In genomic region chr12:5668486-5668885, GRCm38 (mm10) we compare ENCODE assay signal across 21 mouse cellular contexts.
DNase-seq lines count a peak whose midpoint lies in the region; ATAC-seq and TF ChIP-seq lines count a peak whose summit lies in the region.
"Had no signal": no experiment of that assay in that cellular context is flagged by ENCODE, and none has a peak within 500 bp of the region (broad histone marks: within the 10 kb centered on the region; RNA-seq: fewer than 3 reads in every experiment).

No protein-coding gene starts in this region.

- H3K27ac ChIP-seq in lung, embryonic 14.5 days (ENCODE audit: low read depth) = no peak overlapping the region
- H3K27ac ChIP-seq in lung, postnatal 0 days (ENCODE audit: low read length) = no peak overlapping the region
- no peak overlapping the region for H3K27ac ChIP-seq in midbrain, embryonic 10.5 days (replicated peaks)
- H3K27ac ChIP-seq in forebrain, embryonic 15.5 days (replicated peaks) = no peak overlapping the region
- H3K27ac ChIP-seq: embryonic facial prominence, embryonic 12.5 days; hindbrain, embryonic 14.5 days; intestine, embryonic 15.5 days; kidney, embryonic 15.5 days; layer of hippocampus, adult 2 months; limb, embryonic 13.5 days had no signal

- no peaks in the 10 kb centered on the region for H3K9me3 ChIP-seq in lung, embryonic 14.5 days (ENCODE audit: low read depth, low read length)
- no peaks in the 10 kb centered on the region for H3K9me3 ChIP-seq in lung, postnatal 0 days (ENCODE audit: low read length)
- H3K9me3 ChIP-seq in midbrain, embryonic 10.5 days (replicated peaks) = no peaks in the 10 kb centered on the region
- no peaks in the 10 kb centered on the region for H3K9me3 ChIP-seq in forebrain, embryonic 15.5 days
- H3K9me3 ChIP-seq: embryonic facial prominence, embryonic 12.5 days; intestine, embryonic 15.5 days; kidney, embryonic 15.5 days; limb, embryonic 13.5 days had no signal

- H3K9ac ChIP-seq in lung, embryonic 14.5 days = no peak overlapping the region
- H3K9ac ChIP-seq in lung, postnatal 0 days (replicated peaks; ENCODE audit: low read depth) = no peak overlapping the region
- H3K9ac ChIP-seq in forebrain, embryonic 15.5 days (replicated peaks) = no peak overlapping the region
- H3K9ac ChIP-seq: embryonic facial prominence, embryonic 12.5 days; hindbrain, embryonic 14.5 days; intestine, embryonic 15.5 days; kidney, embryonic 15.5 days; limb, embryonic 13.5 days; liver, postnatal 0 days had no signal

- H3K4me3 ChIP-seq in lung, embryonic 14.5 days (ENCODE audit: low read depth, low read length) = no peak overlapping the region
- no peak overlapping the region for H3K4me3 ChIP-seq in lung, postnatal 0 days (ENCODE audit: low read depth, low read length)
- H3K4me3 ChIP-seq in midbrain, embryonic 10.5 days = no peak overlapping the region
- no peak overlapping the region for H3K4me3 ChIP-seq in forebrain, embryonic 15.5 days
- H3K4me3 ChIP-seq: embryonic facial prominence, embryonic 12.5 days; intestine, embryonic 15.5 days; kidney, embryonic 15.5 days; layer of hippocampus, adult 2 months; limb, embryonic 13.5 days had no signal

- H3K4me1 ChIP-seq in lung, embryonic 14.5 days (ENCODE audit: insufficient read depth) = no peaks in the 10 kb centered on the region
- no peaks in the 10 kb centered on the region for H3K4me1 ChIP-seq in lung, postnatal 0 days (ENCODE audit: insufficient read depth, low read depth, low read length)
- no peaks in the 10 kb centered on the region for H3K4me1 ChIP-seq in midbrain, embryonic 10.5 days
- no peaks in the 10 kb centered on the region for H3K4me1 ChIP-seq in forebrain, embryonic 15.5 days
- H3K4me1 ChIP-seq: embryonic facial prominence, embryonic 12.5 days; intestine, embryonic 15.5 days; kidney, embryonic 15.5 days; limb, embryonic 13.5 days; megakaryocyte, embryonic 14.5 days had no signal

- 35% methylated on average over 3 of the region's 3 CpGs for WGBS in lung, embryonic 14.5 days
- WGBS in lung, postnatal 0 days = 30% methylated on average over 3 of the region's 3 CpGs
- WGBS in midbrain, embryonic 10.5 days = 90% methylated on average over 3 of the region's 3 CpGs
- WGBS in forebrain, embryonic 15.5 days = 77% methylated on average over 3 of the region's 3 CpGs

- H3K27me3 ChIP-seq in lung, embryonic 14.5 days (ENCODE audit: insufficient read depth, low read length) = no peaks in the 10 kb centered on the region
- no peaks in the 10 kb centered on the region for H3K27me3 ChIP-seq in lung, postnatal 0 days (replicated peaks; ENCODE audit: insufficient read depth, low read length)
- H3K27me3 ChIP-seq in midbrain, embryonic 10.5 days (ENCODE audit: low read depth, poor library complexity, severe bottlenecking) = no peaks in the 10 kb centered on the region
- H3K27me3 ChIP-seq in forebrain, embryonic 15.5 days = no peaks in the 10 kb centered on the region
- H3K27me3 ChIP-seq: embryonic facial prominence, embryonic 12.5 days; intestine, embryonic 15.5 days; kidney, embryonic 15.5 days; limb, embryonic 13.5 days; megakaryocyte, embryonic 14.5 days; Patski had no signal

- H3K36me3 ChIP-seq in lung, embryonic 14.5 days (ENCODE audit: insufficient read depth) = no peaks in the 10 kb centered on the region
- no peaks in the 10 kb centered on the region for H3K36me3 ChIP-seq in lung, postnatal 0 days (ENCODE audit: insufficient read depth, low read length)
- H3K36me3 ChIP-seq in midbrain, embryonic 10.5 days = no peaks in the 10 kb centered on the region
- no peaks in the 10 kb centered on the region for H3K36me3 ChIP-seq in forebrain, embryonic 15.5 days
- H3K36me3 ChIP-seq: embryonic facial prominence, embryonic 12.5 days; intestine, embryonic 15.5 days; kidney, embryonic 15.5 days; limb, embryonic 13.5 days had no signal

- no peak overlapping the region for H3K4me2 ChIP-seq in lung, embryonic 14.5 days
- no peak overlapping the region for H3K4me2 ChIP-seq in lung, postnatal 0 days (replicated peaks; ENCODE audit: low read depth, low read length)
- H3K4me2 ChIP-seq in forebrain, embryonic 15.5 days (replicated peaks) = no peak overlapping the region
- H3K4me2 ChIP-seq: embryonic facial prominence, embryonic 12.5 days; hindbrain, embryonic 14.5 days; intestine, embryonic 15.5 days; kidney, embryonic 15.5 days; limb, embryonic 13.5 days had no signal

- no peak for TF ChIP-seq CTCF in lung, embryonic 14.5 days (IDR thresholded peaks at IDR 0.05; ENCODE audit: low read depth)
- TF ChIP-seq CTCF in lung, postnatal 0 days (IDR thresholded peaks at IDR 0.05) = no peak

- no peak for ATAC-seq in lung, embryonic 14.5 days (ENCODE audit: insufficient read depth)
- ATAC-seq in lung, postnatal 0 days = no peak
- ATAC-seq in forebrain, embryonic 15.5 days (replicated peaks) = no peak
- ATAC-seq: activated CD4-positive, CD25-positive, alpha-beta regulatory T cell, adult 4 months; intestine, embryonic 15.5 days; liver, postnatal 0 days; Patski had no signal

- no peak for TF ChIP-seq EP300 in lung, postnatal 0 days (IDR thresholded peaks at IDR 0.05)

- peak; percentile 6 for DNase-seq in heart, adult 8-10 months (ENCODE audit: low spot score)
- DNase-seq in heart, postnatal 4 days = no peak
- DNase-seq in lung, embryonic 14.5 days = peak; percentile 65
- DNase-seq in lung, postnatal 0 days (ENCODE audit: low spot score) = no peak
- DNase-seq in gastrocnemius, adult 8-10 months (ENCODE audit: low spot score in 2 of 2) = peak; percentile 14 to 35
- peak; percentile 2 for DNase-seq in mesoderm, embryonic 11.5 days (ENCODE audit: low read depth, low spot score)
- no peak for DNase-seq in midbrain, embryonic 10.5 days (ENCODE audit: low spot score)
- DNase-seq: cerebellum, postnatal 36 days; liver, postnatal 0 days; right cerebral cortex, postnatal 14 days; thymus, postnatal 25 days had no signal

Comparison
In these comparisons a context has a peak if more than half of its experiments do, and no peak if none do; other contexts are left out.
1. DNase-seq: peak in heart, adult 8-10 months (single experiment), lung, embryonic 14.5 days (single experiment), gastrocnemius, adult 8-10 months (2 of 2) and mesoderm, embryonic 11.5 days (single experiment); none in heart, postnatal 4 days (single experiment), lung, postnatal 0 days (single experiment) and midbrain, embryonic 10.5 days (single experiment).